Mouse (Mus musculus): Measurements from ENCODE around the gene Gm28048. TPM values are rescaled to one million over a fixed set of nuclear protein-coding genes. Genes with fewer than 3 reads are reported as not detected.
A peak's percentile ranks its signal among the peaks of the same experiment; 100 is the strongest.

Gm28048 gene
- polyA plus RNA-seq, 1 experiment from 2014 or later, result 4.4 TPM

DNA sequence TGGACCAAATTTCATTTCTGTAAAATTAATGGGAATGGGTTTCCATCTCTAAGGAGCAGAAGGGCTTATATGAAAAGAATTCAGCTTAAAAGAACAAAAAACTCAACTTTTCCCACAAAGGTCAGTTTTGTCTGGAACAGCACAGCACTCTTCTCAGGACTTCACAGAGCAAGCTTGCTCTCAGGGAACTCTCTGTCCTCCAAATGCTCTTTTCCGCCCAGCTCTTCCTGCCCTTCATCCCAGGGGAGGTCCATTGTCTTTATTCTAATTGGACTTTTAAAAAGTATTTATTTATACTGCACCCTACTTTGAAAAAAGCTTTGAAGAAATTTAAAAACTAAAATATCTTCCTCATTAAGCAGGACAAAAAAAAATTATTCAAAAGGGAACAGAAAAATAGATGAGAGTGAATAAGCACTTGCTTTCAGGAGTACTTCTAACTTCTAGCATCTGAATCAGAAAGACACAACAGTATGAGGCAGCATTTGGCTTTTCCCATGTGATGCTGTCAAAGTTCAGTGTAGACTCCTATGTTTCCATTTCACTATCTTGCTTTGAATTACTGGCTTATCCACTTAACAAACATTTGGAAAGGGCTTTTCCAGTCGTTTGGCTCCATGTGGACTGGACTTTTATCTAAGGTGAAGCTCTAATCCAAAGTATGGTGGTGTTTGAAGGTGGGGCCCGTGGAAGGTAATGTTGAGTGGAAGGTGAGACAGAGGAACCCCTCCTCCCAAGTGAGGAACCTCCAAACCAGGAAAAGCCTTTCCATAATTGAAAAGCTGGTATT, 101.3 kb downstream of the Gm28048 start:
- no peak for ATAC-seq
- H3K9me3 ChIP-seq, result no peaks in the 10 kb centered on the region

DNA sequence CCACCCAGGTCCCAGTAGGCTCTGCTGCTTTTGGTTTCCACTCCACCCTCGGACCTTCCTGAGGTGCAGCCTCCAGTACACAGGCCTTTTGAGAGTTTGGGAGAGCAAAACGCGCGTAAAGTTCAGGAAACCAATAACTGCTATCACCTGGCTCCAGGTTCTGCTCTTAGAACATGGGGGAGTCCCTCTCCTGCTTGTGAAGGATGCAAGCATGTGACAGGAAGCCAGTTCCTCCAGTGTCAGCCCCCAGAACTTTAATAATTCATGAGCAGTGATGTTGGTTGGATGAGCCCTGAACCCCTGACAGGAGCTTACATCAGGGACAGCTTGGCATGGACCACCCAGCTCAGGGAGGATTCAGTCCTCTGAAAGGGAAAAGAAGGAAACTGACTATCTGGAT, 102.2 kb downstream of the Gm28048 start:
- Histone ChIP-seq H3K36me3 (no peaks in the 10 kb centered on the region), H3K4me3 (replicated peaks) (no peak overlapping the region), H3K4me2 (replicated peaks) (no peak overlapping the region), H3K27ac (no peak overlapping the region), H3K9me3 (no peaks in the 10 kb centered on the region), H3K27me3 (no peaks in the 10 kb centered on the region), H3K9ac (replicated peaks) (no peak overlapping the region), H3K4me1 (replicated peaks) (peaks cover 15% of the 10 kb centered on the region)
- 94% methylated on average over 4 of the region's 4 CpGs for WGBS
- no peak for ATAC-seq

More for the DNA sequence above, 101.3 kb downstream of the Gm28048 start:
- Histone ChIP-seq H3K27me3 (no peaks in the 10 kb centered on the region), H3K4me3 (replicated peaks) (no peak overlapping the region), H3K4me2 (replicated peaks) (no peak overlapping the region), H3K27ac (no peak overlapping the region), H3K9ac (replicated peaks) (no peak overlapping the region), H3K4me1 (replicated peaks) (peaks cover 5% of the 10 kb centered on the region), H3K36me3 (no peaks in the 10 kb centered on the region)
- 72% methylated on average over 3 of the region's 3 CpGs for WGBS

DNA sequence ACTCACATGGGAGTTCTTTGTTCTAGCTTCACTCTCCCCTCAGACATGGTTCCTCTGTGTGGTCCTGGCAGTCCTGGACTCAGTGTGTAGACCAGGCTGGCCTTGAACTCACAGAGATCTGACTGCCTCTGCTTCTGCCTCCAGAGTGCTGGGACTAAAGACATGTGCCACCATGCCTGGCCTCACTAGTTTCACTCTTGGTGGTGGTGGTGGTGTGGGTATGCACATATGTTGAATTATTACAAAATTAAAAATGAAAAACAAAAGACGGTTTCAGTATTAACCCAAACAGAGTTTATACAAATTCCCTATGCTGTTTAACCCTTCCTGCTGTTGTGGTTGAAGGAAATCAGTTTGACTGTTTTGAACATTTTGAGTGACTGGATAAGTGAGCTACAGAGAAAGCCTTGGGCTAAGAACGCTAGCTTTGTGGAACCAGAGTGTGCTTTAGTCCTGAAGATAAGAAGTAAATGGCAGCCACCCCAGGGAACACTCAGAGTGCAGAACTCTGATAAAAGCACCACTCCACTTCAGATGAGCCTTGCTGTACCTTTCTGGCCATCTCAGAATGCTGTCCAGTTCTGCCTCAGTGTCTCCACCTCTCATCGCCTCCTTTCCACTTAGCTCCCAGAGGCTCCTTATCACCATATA, 105.1 kb downstream of the Gm28048 start:
- Histone ChIP-seq H3K27me3 (no peaks in the 10 kb centered on the region), H3K9me3 (no peaks in the 10 kb centered on the region), H3K4me2 (replicated peaks) (no peak overlapping the region), H3K9ac (replicated peaks) (no peak overlapping the region), H3K27ac (no peak overlapping the region), H3K4me1 (replicated peaks) (peaks cover 33% of the 10 kb centered on the region), H3K36me3 (no peaks in the 10 kb centered on the region), H3K4me3 (replicated peaks) (no peak overlapping the region)
- ATAC-seq, result no peak
- 90% methylated on average over 3 of the region's 3 CpGs for WGBS

DNA sequence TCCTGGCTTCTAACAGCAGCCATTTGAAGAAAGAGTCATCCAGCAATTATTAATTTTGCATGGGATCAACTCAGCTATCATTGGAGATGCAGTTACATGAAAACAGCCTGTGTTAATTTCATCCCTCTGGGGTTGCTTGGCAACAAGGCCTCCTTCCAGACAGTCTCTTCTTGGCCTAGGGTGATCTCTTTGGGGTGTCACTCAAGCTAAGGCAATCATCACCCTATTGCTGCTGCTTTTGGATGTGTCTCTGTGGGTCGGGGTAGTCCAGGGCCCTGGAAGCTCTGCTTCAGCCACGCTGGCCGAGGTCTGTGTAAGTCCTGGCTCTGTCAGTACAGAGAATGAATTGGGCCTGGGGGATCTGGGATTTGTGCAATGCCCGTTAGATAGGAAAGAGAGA, 106.6 kb downstream of the Gm28048 start:
- no peaks in the 10 kb centered on the region for H3K36me3 ChIP-seq
- no peak overlapping the region for H3K9ac ChIP-seq (replicated peaks)
- H3K4me3 ChIP-seq (replicated peaks), result no peak overlapping the region
- peak; percentile 87 for ATAC-seq
- 53% methylated on average over 4 of the region's 4 CpGs for WGBS
- H3K9me3 ChIP-seq, result no peaks in the 10 kb centered on the region
- no peaks in the 10 kb centered on the region for H3K27me3 ChIP-seq
- peaks cover 33% of the 10 kb centered on the region for H3K4me1 ChIP-seq (replicated peaks)
- no peak overlapping the region for H3K4me2 ChIP-seq (replicated peaks)
- peak overlapping the region; percentile 79 for H3K27ac ChIP-seq

DNA sequence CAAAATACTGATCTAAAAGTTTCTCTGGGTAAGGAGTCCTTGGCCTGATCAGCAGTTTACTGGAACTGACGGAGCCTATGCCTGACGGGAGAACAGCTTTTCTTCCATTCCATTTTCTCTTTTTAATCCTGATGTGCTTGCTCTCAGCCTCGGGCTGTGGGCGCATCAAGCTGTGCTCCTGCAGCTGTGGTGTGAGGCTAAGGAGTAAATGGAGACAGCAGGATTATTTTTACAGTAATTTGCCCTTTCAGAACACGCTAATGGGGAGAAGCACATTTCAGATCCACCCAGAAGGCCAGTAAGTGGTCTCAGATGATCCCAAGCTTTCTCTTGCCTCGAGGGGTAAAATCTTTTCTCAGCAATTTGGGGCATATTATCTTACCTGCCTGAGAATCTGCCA, 107.1 kb downstream of the Gm28048 start:
- no peak overlapping the region for H3K4me3 ChIP-seq (replicated peaks)

DNA sequence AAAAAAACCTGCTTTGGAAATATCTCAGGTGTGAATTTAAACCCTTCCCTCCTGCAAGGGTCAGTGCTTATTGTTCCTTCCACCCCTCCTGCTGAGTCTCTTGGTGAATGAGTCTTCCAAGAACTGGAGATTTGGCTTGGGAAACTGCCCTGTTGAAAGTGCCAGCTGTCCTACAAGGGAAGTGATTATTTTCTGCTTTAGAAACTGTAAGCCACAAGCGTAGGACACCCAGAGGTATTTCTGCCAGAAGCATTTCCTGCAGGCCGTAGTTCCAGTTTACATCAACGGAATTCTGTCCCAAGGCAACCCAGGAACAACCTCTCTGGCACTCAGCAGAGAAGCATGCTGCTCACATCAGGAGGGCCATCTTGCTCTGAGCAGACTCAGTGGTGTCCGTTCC, 108.5 kb downstream of the Gm28048 start:
- no peak overlapping the region for H3K9ac ChIP-seq (replicated peaks)
- WGBS, result 61% methylated on average over 4 of the region's 4 CpGs

More for the DNA sequence above, 107.1 kb downstream of the Gm28048 start:
- Histone ChIP-seq H3K4me1 (replicated peaks) (peaks cover 33% of the 10 kb centered on the region), H3K27me3 (no peaks in the 10 kb centered on the region), H3K9me3 (no peaks in the 10 kb centered on the region), H3K36me3 (no peaks in the 10 kb centered on the region), H3K9ac (replicated peaks) (no peak overlapping the region), H3K27ac (peak overlapping the region; percentile 79), H3K4me2 (replicated peaks) (no peak overlapping the region)
- ATAC-seq, result peak; percentile 73
- 53% methylated on average over 6 of the region's 6 CpGs for WGBS

DNA sequence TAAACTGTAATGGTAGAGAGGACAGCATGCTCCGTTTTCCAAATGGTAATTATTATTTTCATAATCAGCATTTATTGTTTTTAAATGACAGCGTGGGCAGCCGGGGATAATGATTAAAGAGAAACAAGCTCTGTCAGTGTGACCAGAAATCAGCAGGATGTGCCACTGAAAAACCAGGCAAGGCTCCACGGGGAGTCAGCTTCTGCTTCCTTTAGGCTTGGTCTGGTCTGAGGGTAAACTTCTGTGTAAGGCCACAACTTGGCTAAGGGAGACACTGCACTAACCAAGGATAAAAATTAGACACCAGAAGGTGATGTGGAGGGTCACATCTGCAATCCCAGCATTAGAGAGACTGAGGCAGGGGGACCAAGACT, 109.6 kb downstream of the Gm28048 start:
- Histone ChIP-seq H3K9me3 (no peaks in the 10 kb centered on the region), H3K4me3 (replicated peaks) (no peak overlapping the region), H3K36me3 (no peaks in the 10 kb centered on the region), H3K9ac (replicated peaks) (no peak overlapping the region), H3K27ac (no peak overlapping the region), H3K4me2 (replicated peaks) (no peak overlapping the region), H3K4me1 (replicated peaks) (peaks cover 33% of the 10 kb centered on the region), H3K27me3 (no peaks in the 10 kb centered on the region)
- ATAC-seq, result no peak
- 68% methylated on average over 4 of the region's 4 CpGs for WGBS

More for the DNA sequence above, 108.5 kb downstream of the Gm28048 start:
- Histone ChIP-seq H3K4me2 (replicated peaks) (no peak overlapping the region), H3K9me3 (no peaks in the 10 kb centered on the region), H3K27ac (no peak overlapping the region), H3K4me1 (replicated peaks) (peaks cover 33% of the 10 kb centered on the region), H3K27me3 (no peaks in the 10 kb centered on the region), H3K4me3 (replicated peaks) (no peak overlapping the region), H3K36me3 (no peaks in the 10 kb centered on the region)
- no peak for ATAC-seq

DNA sequence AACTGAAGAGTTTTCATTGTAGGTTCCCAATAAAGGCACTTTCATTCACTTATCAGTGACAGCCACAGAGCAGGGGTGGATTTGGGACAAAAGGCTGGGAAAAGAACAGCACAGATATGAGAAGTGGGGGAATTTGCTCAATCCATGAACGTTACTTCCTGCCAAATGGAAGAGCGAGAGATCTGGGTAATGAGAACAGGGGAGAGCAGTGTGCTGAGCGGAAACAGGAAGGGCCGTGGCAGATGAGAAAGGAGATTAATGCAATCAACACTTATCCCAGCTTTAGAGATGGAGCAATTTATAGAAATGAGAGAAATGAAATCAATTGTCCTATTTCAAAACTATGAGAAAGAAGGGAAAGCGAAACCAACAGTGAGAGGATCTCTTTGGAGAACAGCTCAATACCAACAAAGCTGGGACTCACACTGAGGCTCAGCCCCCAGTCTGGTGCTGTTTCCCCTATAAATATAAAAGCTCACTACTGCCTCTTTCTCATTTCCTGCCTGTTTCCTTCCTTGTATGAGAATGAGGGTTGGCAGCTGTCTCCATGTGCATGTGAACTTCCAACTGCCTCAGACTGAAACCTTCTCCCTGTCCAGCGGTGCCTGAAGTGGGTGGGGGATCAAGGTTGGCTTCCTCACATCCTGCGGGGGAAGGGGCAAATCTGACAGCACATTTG, 110.1 kb downstream of the Gm28048 start:
- 74% methylated on average over 7 of the region's 7 CpGs for WGBS
- Histone ChIP-seq H3K27ac (no peak overlapping the region), H3K9me3 (no peaks in the 10 kb centered on the region), H3K36me3 (no peaks in the 10 kb centered on the region), H3K4me1 (replicated peaks) (peaks cover 33% of the 10 kb centered on the region), H3K4me3 (replicated peaks) (no peak overlapping the region), H3K4me2 (replicated peaks) (no peak overlapping the region), H3K27me3 (no peaks in the 10 kb centered on the region), H3K9ac (replicated peaks) (no peak overlapping the region)
- ATAC-seq, result no peak

DNA sequence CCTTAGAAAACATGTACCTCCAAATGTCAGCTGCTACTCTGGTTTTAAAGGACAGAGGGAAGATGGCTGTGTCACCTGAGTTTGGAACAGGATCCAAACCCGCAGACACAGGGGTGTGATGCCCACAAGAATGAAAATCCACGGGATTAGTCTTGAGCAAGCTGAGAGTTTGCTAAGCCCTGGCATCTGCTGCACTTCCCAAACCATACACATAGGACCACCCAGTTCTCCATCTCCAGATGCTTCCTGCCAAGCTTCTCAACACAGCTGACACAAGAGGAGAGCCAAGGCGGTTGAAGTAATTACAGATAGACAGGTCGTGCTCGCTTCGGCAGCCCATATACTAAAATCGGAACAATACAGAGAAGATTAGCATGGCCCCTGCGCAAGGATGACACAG, 113.3 kb downstream of the Gm28048 start:
- no peak overlapping the region for H3K4me2 ChIP-seq (replicated peaks)
- no peak overlapping the region for H3K9ac ChIP-seq (replicated peaks)
- H3K27me3 ChIP-seq, result peaks cover 7% of the 10 kb centered on the region
- H3K4me3 ChIP-seq (replicated peaks), result no peak overlapping the region
- no peak overlapping the region for H3K27ac ChIP-seq
- WGBS, result 90% methylated on average over 8 of the region's 8 CpGs
- H3K4me1 ChIP-seq (replicated peaks), result peaks cover 14% of the 10 kb centered on the region; the same call in 1 of the 2 replicates
- no peak for ATAC-seq
- no peaks in the 10 kb centered on the region for H3K9me3 ChIP-seq
- no peaks in the 10 kb centered on the region for H3K36me3 ChIP-seq

DNA sequence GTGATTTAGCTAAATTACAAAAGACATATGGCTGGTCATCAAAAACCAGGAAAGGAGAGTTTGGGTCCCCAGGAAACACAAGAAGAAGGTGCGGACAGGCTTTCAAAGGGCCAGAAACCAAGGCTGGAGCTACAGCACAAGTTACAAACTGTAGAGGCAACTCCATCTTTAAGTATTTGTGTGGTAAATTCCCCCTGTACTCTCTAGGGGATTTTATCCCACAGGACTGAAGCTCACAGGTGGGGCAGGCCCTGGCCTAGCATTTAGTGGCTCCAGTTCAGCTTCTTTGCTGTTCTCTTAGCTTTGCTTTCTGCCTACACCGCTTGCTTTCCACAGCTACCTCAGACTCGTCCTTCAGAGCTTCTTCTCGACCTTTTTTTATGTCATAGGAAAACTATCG, 114.2 kb downstream of the Gm28048 start:
- H3K36me3 ChIP-seq, result no peaks in the 10 kb centered on the region
- H3K4me1 ChIP-seq (replicated peaks), result peaks cover 7% of the 10 kb centered on the region; the same call in 1 of the 2 replicates
- H3K9me3 ChIP-seq, result no peaks in the 10 kb centered on the region
- H3K27ac ChIP-seq, result no peak overlapping the region
- no peak overlapping the region for H3K9ac ChIP-seq (replicated peaks)
- H3K27me3 ChIP-seq, result peaks cover 13% of the 10 kb centered on the region
- H3K4me2 ChIP-seq (replicated peaks), result no peak overlapping the region
- ATAC-seq, result no peak
- WGBS, result 90% methylated on average over 5 of the region's 5 CpGs
- H3K4me3 ChIP-seq (replicated peaks), result no peak overlapping the region

DNA sequence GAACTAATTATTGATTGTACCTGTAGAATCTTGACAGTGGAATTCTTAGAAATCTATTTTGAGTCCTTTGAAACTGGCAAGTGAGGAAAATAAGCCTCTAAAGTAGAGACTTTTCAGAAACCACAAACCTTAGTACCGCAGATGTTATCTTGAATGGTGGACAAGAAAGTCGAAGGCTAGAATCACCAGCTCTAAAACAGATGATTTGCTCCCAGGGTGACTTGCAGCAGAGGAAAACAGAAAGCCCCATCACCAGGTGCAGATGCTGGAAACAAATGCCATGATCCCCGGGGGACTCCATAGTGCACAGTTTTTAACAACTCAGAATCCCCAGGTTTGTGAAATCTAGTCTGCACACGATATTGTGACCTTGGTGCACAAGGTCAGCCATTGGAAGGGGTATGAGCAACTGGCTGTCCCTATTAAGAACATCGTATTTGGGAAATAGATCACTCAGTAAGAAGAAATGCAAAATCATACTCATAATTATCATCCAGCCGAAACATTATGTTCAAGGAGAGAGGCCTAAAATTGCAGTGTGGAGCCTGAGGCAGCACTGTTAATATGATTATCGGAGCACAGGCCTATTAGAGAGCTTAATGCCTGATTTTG, 116.1 kb downstream of the Gm28048 start:
- Histone ChIP-seq H3K9ac (replicated peaks) (no peak overlapping the region), H3K27me3 (peaks cover 33% of the 10 kb centered on the region), H3K4me1 (replicated peaks) (0 out of 2 replicates have a peak, but pooled peaks cover 2% of the 10 kb centered on the region), H3K27ac (no peak overlapping the region), H3K4me2 (replicated peaks) (no peak overlapping the region), H3K9me3 (no peaks in the 10 kb centered on the region), H3K36me3 (no peaks in the 10 kb centered on the region), H3K4me3 (replicated peaks) (no peak overlapping the region)
- 84% methylated on average over 7 of the region's 7 CpGs for WGBS
- no peak for ATAC-seq
